Mouse (Mus musculus) heart, embryonic 11.5 days (tissue): ENCODE data around the gene Ptpn14. TPM values are rescaled to one million over a fixed set of nuclear protein-coding genes. Genes with fewer than 3 reads are reported as not detected.
A peak's percentile ranks its signal among the peaks of the same experiment; 100 is the strongest.

Source experiments
- ATAC-seq: fragments of 200-750 bp; cut with Nextera tagmentation; replicated peaks from 2 replicates; pipeline ENCODE4 v1.8.0; 2017; ENCODE audit warnings: moderate library complexity; ENCODE audit not compliant: insufficient number of reproducible peaks, low FRiP score, low TSS enrichment
- H3K27ac ChIP-seq: fragments of 300-500 bp; sonication (generic); 2 replicates; pipeline ENCODE4 v1.5.1; 2014; ENCODE audit warnings: mild to moderate bottlenecking, low read depth, low read length
- H3K27me3 ChIP-seq: fragments of 300-500 bp; sonication (generic); 2 replicates; pipeline ENCODE4 v1.6.1; 2014; ENCODE audit warnings: mild to moderate bottlenecking, low read length, mixed read lengths; ENCODE audit not compliant: control insufficient read depth, insufficient read depth
- H3K36me3 ChIP-seq: fragments of 300-500 bp; sonication (generic); 2 replicates; pipeline ENCODE4 v1.6.1; 2014; ENCODE audit warnings: mild to moderate bottlenecking, low read length, moderate library complexity, mixed read lengths; ENCODE audit not compliant: control insufficient read depth, insufficient read depth
- H3K4me1 ChIP-seq: fragments of 300-500 bp; sonication (generic); 2 replicates; pipeline ENCODE4 v1.6.1; 2014; ENCODE audit warnings: low read length; ENCODE audit not compliant: control insufficient read depth, insufficient read depth
- H3K4me2 ChIP-seq: fragments of 300-500 bp; sonication (generic); 2 replicates; pipeline ENCODE4 v1.6.1; 2014; ENCODE audit warnings: mild to moderate bottlenecking, moderate library complexity
- H3K4me3 ChIP-seq: fragments of 300-500 bp; sonication (generic); 2 replicates; pipeline ENCODE4 v1.5.1; 2014; ENCODE audit warnings: low read depth, low read length
- H3K9ac ChIP-seq: fragments of 300-500 bp; sonication (generic); 2 replicates; pipeline ENCODE4 v1.6.1; 2014; ENCODE audit warnings: mild to moderate bottlenecking, low read depth, low read length, moderate library complexity
- H3K9me3 ChIP-seq: fragments of 300-500 bp; sonication (generic); replicated peaks from 2 replicates; pipeline ENCODE4 v1.6.1; 2016; ENCODE audit warnings: low read length; ENCODE audit not compliant: control insufficient read depth
- WGBS: fragments of 180-500 bp; shearing (Covaris S2); extraction: QIAGEN DNeasy Blood & Tissue Kit; methylation state at CpG from one replicate; pipeline ENCODE4 v1.1.7; 2014; ENCODE audit not compliant: insufficient replicate concordance; 5-methylcytosine and 5-hydroxymethylcytosine counted together
- polyA plus RNA-seq: library from polyadenylated mRNA; unstranded; fragments of >200 nt; fragmentation: Nextera tagmentation; extraction: Ambion mirVana; gene quantifications from 2 replicates; pipeline ENCODE4 v1.2.1, GENCODE M21; 2014

Ptpn14 gene
- polyA plus RNA-seq, 1 experiment from 2014 or later = 10.1 TPM

- Histone ChIP-seq H3K27me3 (no peaks in the 10 kb centered on the region), H3K4me2 (no peak overlapping the region), H3K27ac (no peak overlapping the region), H3K4me1 (peaks cover 4% of the 10 kb centered on the region), H3K4me3 (no peak overlapping the region), H3K9ac (no peak overlapping the region), H3K36me3 (no peaks in the 10 kb centered on the region), H3K9me3 (no peaks in the 10 kb centered on the region)
- WGBS = 86% methylated on average over 4 of the region's 4 CpGs
- ATAC-seq = no peak
These were observed 73.2 kb downstream of the Ptpn14 start for GRCm38 (mm10) chr1:189801303-189801702.

- Histone ChIP-seq H3K4me2 (no peak overlapping the region), H3K4me3 (no peak overlapping the region), H3K9ac (no peak overlapping the region), H3K27ac (no peak overlapping the region), H3K9me3 (no peaks in the 10 kb centered on the region), H3K4me1 (peaks cover 14% of the 10 kb centered on the region), H3K27me3 (no peaks in the 10 kb centered on the region), H3K36me3 (no peaks in the 10 kb centered on the region)
- WGBS = 89% methylated on average over 4 of the region's 4 CpGs
- no peak for ATAC-seq
These were observed 74.5 kb downstream of the Ptpn14 start for GRCm38 (mm10) chr1:189802575-189802974.

- H3K9ac ChIP-seq = no peak overlapping the region
- 88% methylated on average over 11 of the region's 11 CpGs for WGBS
- H3K27me3 ChIP-seq = no peaks in the 10 kb centered on the region
- no peak overlapping the region for H3K4me2 ChIP-seq
- no peak for ATAC-seq
- H3K9me3 ChIP-seq = no peaks in the 10 kb centered on the region
- H3K4me3 ChIP-seq = no peak overlapping the region
- peaks cover 16% of the 10 kb centered on the region for H3K4me1 ChIP-seq
- H3K27ac ChIP-seq = no peak overlapping the region
- H3K36me3 ChIP-seq = no peaks in the 10 kb centered on the region
These were observed 75.7 kb downstream of the Ptpn14 start for GRCm38 (mm10) chr1:189803742-189804141.

GRCm38 (mm10) chr1:189806533-189807297 is 78.6 kb downstream of the Ptpn14 start:
- 0 out of 2 replicates have a peak overlapping the region, but pooled peaks have one; percentile 7 for H3K27ac ChIP-seq
- 71% methylated on average over 13 of the region's 13 CpGs for WGBS
- no peaks in the 10 kb centered on the region for H3K27me3 ChIP-seq
- no peak overlapping the region for H3K9ac ChIP-seq
- H3K4me2 ChIP-seq = no peak overlapping the region
- H3K4me3 ChIP-seq = no peak overlapping the region
- no peaks in the 10 kb centered on the region for H3K36me3 ChIP-seq
- H3K4me1 ChIP-seq = peaks cover 11% of the 10 kb centered on the region
- ATAC-seq = no peak
- H3K9me3 ChIP-seq = no peaks in the 10 kb centered on the region

DNA sequence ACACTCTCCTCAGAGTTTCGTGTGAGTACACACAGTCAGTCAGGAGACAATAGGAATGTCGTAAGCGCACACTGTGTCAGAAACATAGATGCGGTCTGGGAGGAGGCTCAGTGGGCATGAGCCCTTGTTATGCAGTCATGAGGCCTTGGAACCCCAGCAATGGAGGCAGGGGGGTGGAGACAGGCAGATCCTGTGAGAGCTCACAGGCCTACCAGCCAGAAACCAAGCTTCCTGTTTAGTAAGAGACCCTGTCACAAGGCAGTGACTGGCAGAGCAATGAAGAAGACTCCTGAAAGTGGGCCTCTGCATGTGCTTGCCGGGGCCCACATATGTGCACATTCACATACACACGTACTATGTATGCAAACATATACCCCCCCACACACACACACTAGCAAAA is 79.9 kb downstream of the Ptpn14 start:
- no peaks in the 10 kb centered on the region for H3K27me3 ChIP-seq
- peaks cover 11% of the 10 kb centered on the region for H3K4me1 ChIP-seq
- WGBS = 90% methylated on average over 6 of the region's 6 CpGs
- no peak for ATAC-seq
- no peak overlapping the region for H3K27ac ChIP-seq
- H3K36me3 ChIP-seq = no peaks in the 10 kb centered on the region
- H3K9me3 ChIP-seq = no peaks in the 10 kb centered on the region
- H3K4me3 ChIP-seq = no peak overlapping the region
- no peak overlapping the region for H3K9ac ChIP-seq
- no peak overlapping the region for H3K4me2 ChIP-seq

- no peak for ATAC-seq
- 87% methylated on average over 2 of the region's 2 CpGs for WGBS
- no peak overlapping the region for H3K27ac ChIP-seq
- H3K4me3 ChIP-seq = no peak overlapping the region
- H3K36me3 ChIP-seq = no peaks in the 10 kb centered on the region
- H3K9me3 ChIP-seq = no peaks in the 10 kb centered on the region
- H3K4me1 ChIP-seq = peaks cover 11% of the 10 kb centered on the region
- H3K9ac ChIP-seq = no peak overlapping the region
- H3K27me3 ChIP-seq = no peaks in the 10 kb centered on the region
- no peak overlapping the region for H3K4me2 ChIP-seq
These were observed 80.4 kb downstream of the Ptpn14 start for GRCm38 (mm10) chr1:189808453-189808852.

DNA sequence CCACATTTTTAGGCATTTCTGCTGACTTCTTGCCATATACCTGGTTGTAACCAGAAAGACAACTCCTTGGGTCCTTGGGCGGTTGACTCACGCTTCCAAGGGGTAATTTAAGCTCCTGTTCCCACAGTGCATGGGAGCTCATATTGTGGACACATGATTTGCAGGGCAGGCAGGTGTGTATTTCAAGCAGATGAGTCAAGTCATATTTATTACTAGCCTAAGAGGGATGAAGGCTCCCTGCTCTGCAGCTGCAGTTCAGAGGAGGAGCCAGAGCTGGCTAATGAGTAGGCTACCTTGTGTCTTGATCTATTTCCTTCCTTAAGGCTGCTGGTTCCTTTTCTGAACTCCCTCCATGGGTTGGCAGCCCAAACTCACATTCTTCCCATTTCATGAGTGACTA is 83.7 kb downstream of the Ptpn14 start:
- no peak overlapping the region for H3K4me3 ChIP-seq
- no peaks in the 10 kb centered on the region for H3K27me3 ChIP-seq
- H3K9ac ChIP-seq = no peak overlapping the region
- no peaks in the 10 kb centered on the region for H3K36me3 ChIP-seq
- no peak for ATAC-seq
- H3K9me3 ChIP-seq = no peaks in the 10 kb centered on the region
- peaks cover 11% of the 10 kb centered on the region for H3K4me1 ChIP-seq
- no peak overlapping the region for H3K4me2 ChIP-seq
- 95% methylated on average over 2 of the region's 2 CpGs for WGBS
- H3K27ac ChIP-seq = no peak overlapping the region

- H3K4me3 ChIP-seq = no peak overlapping the region
- H3K36me3 ChIP-seq = no peaks in the 10 kb centered on the region
- H3K9me3 ChIP-seq = no peaks in the 10 kb centered on the region
- 69% methylated on average over 4 of the region's 4 CpGs for WGBS
- H3K27ac ChIP-seq = no peak overlapping the region
- H3K4me2 ChIP-seq = no peak overlapping the region
- no peak overlapping the region for H3K9ac ChIP-seq
- no peak for ATAC-seq
- no peaks in the 10 kb centered on the region for H3K27me3 ChIP-seq
- peaks cover 23% of the 10 kb centered on the region for H3K4me1 ChIP-seq
These were observed 86.3 kb downstream of the Ptpn14 start for GRCm38 (mm10) chr1:189814385-189814784.

DNA sequence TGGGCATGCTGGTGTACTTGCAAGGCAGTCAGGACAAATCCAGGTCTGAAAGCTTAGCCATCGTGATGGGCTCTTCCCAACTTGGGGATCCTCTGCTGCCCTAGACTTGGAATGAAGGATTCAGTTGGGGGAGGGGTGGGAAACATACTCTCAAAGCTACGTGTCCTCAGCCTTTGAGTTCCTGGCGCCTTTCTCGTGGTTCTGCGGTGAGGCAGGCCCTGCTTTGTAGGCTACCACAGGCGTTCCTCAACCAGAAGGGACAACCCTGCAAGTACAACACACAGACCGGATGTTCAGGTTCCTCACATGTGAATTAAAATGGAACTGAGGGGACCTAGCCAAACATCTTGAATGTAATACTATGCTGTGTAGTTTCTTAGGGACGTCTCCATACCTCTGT is 89.0 kb downstream of the Ptpn14 start:
- 73% methylated on average over 8 of the region's 8 CpGs for WGBS
- H3K9ac ChIP-seq = no peak overlapping the region
- ATAC-seq = no peak
- no peak overlapping the region for H3K4me3 ChIP-seq
- H3K4me1 ChIP-seq = peaks cover 34% of the 10 kb centered on the region
- H3K27me3 ChIP-seq = no peaks in the 10 kb centered on the region
- H3K36me3 ChIP-seq = no peaks in the 10 kb centered on the region
- no peak overlapping the region for H3K4me2 ChIP-seq
- H3K27ac ChIP-seq = 0 out of 2 replicates have a peak overlapping the region, but pooled peaks have one; percentile 24
- H3K9me3 ChIP-seq = no peaks in the 10 kb centered on the region
